Mouse (Mus musculus): ENCODE data around the gene Lefty1. TPM values are rescaled to one million over a fixed set of nuclear protein-coding genes. Genes with fewer than 3 reads are reported as not detected.

The Lefty1 gene
- total and polyA plus RNA-seq, 2 experiments, result 1.4 to 1.8 TPM

GRCm38 (mm10) chr1:180956401-180956800, 21.6 kb downstream of the Lefty1 start:
- no peaks in the 10 kb centered on the region for H3K27me3 ChIP-seq (ENCODE audit: control insufficient read depth, insufficient read depth, low read length)
- no peak overlapping the region for H3K9ac ChIP-seq (ENCODE audit: low read depth, low read length)
- WGBS, result 91% methylated on average over 8 of the region's 8 CpGs
- no peak overlapping the region for H3K4me3 ChIP-seq (ENCODE audit: insufficient read depth, low read depth, low read length)
- H3K36me3 ChIP-seq (ENCODE audit: control insufficient read depth, insufficient read depth, low read length), result no peaks in the 10 kb centered on the region; the same call in 1 of the 2 replicates
- H3K79me2 ChIP-seq (ENCODE audit: control insufficient read depth, insufficient read depth, low read length), result no peaks in the 10 kb centered on the region
- no peak for TF ChIP-seq POLR2A (IDR thresholded peaks at IDR 0.05; ENCODE audit: extremely low read depth, insufficient read depth, low read length)
- H3K4me1 ChIP-seq (ENCODE audit: control insufficient read depth, insufficient read depth, low read length), result peaks cover 11% of the 10 kb centered on the region
- DNase-seq (ENCODE audit: extremely low read depth, low read depth, low spot score), result no peak
- H3K27ac ChIP-seq (replicated peaks; ENCODE audit: insufficient read depth, low read depth, low read length), result no peak overlapping the region

GRCm38 (mm10) chr1:180956973-180957381, 22.2 kb downstream of the Lefty1 start:
- Histone ChIP-seq H3K9ac (ENCODE audit: low read depth, low read length) (no peak overlapping the region), H3K4me3 (ENCODE audit: insufficient read depth, low read depth, low read length) (no peak overlapping the region), H3K27ac (replicated peaks; ENCODE audit: insufficient read depth, low read depth, low read length) (no peak overlapping the region), H3K4me1 (ENCODE audit: control insufficient read depth, insufficient read depth, low read length) (peaks cover 9% of the 10 kb centered on the region), H3K79me2 (ENCODE audit: control insufficient read depth, insufficient read depth, low read length) (no peaks in the 10 kb centered on the region), H3K27me3 (ENCODE audit: control insufficient read depth, insufficient read depth, low read length) (no peaks in the 10 kb centered on the region), H3K36me3 (ENCODE audit: control insufficient read depth, insufficient read depth, low read length) (no peaks in the 10 kb centered on the region; the same call in 1 of the 2 replicates)
- TF ChIP-seq CTCF (IDR thresholded peaks at IDR 0.05; ENCODE audit: low read depth, low read length) (no peak), POLR2A (IDR thresholded peaks at IDR 0.05; ENCODE audit: extremely low read depth, insufficient read depth, low read length) (no peak)
- 72% methylated on average over 8 of the region's 8 CpGs for WGBS
- peak; percentile 53 for DNase-seq (ENCODE audit: extremely low read depth, low read depth, low spot score)

- Histone ChIP-seq H3K4me3 (ENCODE audit: insufficient read depth, low read depth, low read length) (no peak overlapping the region), H3K36me3 (ENCODE audit: control insufficient read depth, insufficient read depth, low read length) (no peaks in the 10 kb centered on the region; the same call in 1 of the 2 replicates), H3K4me1 (ENCODE audit: control insufficient read depth, insufficient read depth, low read length) (0 out of 2 replicates have a peak, but pooled peaks cover 1% of the 10 kb centered on the region), H3K27me3 (ENCODE audit: control insufficient read depth, insufficient read depth, low read length) (no peaks in the 10 kb centered on the region), H3K27ac (replicated peaks; ENCODE audit: insufficient read depth, low read depth, low read length) (no peak overlapping the region), H3K79me2 (ENCODE audit: control insufficient read depth, insufficient read depth, low read length) (no peaks in the 10 kb centered on the region), H3K9ac (ENCODE audit: low read depth, low read length) (no peak overlapping the region)
- TF ChIP-seq POLR2A (IDR thresholded peaks at IDR 0.05; ENCODE audit: extremely low read depth, insufficient read depth, low read length) (no peak), CTCF (IDR thresholded peaks at IDR 0.05; ENCODE audit: low read depth, low read length) (no peak)
- no peak for DNase-seq (ENCODE audit: extremely low read depth, low read depth, low spot score)
- 87% methylated on average over 3 of the region's 3 CpGs for WGBS
Measured at GRCm38 (mm10) chr1:180957989-180958388, 23.2 kb downstream of the Lefty1 start.

GRCm38 (mm10) chr1:180958797-180959196, 24.0 kb downstream of the Lefty1 start:
- Histone ChIP-seq H3K79me2 (ENCODE audit: control insufficient read depth, insufficient read depth, low read length) (no peaks in the 10 kb centered on the region), H3K27me3 (ENCODE audit: control insufficient read depth, insufficient read depth, low read length) (no peaks in the 10 kb centered on the region), H3K9ac (ENCODE audit: low read depth, low read length) (no peak overlapping the region), H3K36me3 (ENCODE audit: control insufficient read depth, insufficient read depth, low read length) (no peaks in the 10 kb centered on the region; the same call in 1 of the 2 replicates), H3K4me3 (ENCODE audit: insufficient read depth, low read depth, low read length) (no peak overlapping the region), H3K4me1 (ENCODE audit: control insufficient read depth, insufficient read depth, low read length) (no peaks in the 10 kb centered on the region), H3K27ac (replicated peaks; ENCODE audit: insufficient read depth, low read depth, low read length) (no peak overlapping the region)
- no peak for TF ChIP-seq POLR2A (IDR thresholded peaks at IDR 0.05; ENCODE audit: extremely low read depth, insufficient read depth, low read length)
- TF ChIP-seq CTCF (IDR thresholded peaks at IDR 0.05; ENCODE audit: low read depth, low read length), result no peak
- 89% methylated on average over 3 of the region's 3 CpGs for WGBS
- no peak for DNase-seq (ENCODE audit: extremely low read depth, low read depth, low spot score)

GRCm38 (mm10) chr1:180965786-180966185, 31.0 kb downstream of the Lefty1 start:
- TF ChIP-seq CTCF (IDR thresholded peaks at IDR 0.05; ENCODE audit: low read depth, low read length) (no peak), POLR2A (IDR thresholded peaks at IDR 0.05; ENCODE audit: extremely low read depth, insufficient read depth, low read length) (no peak)
- Histone ChIP-seq H3K9ac (ENCODE audit: low read depth, low read length) (no peak overlapping the region), H3K27ac (replicated peaks; ENCODE audit: insufficient read depth, low read depth, low read length) (no peak overlapping the region), H3K79me2 (ENCODE audit: control insufficient read depth, insufficient read depth, low read length) (no peaks in the 10 kb centered on the region), H3K4me3 (ENCODE audit: insufficient read depth, low read depth, low read length) (no peak overlapping the region), H3K4me1 (ENCODE audit: control insufficient read depth, insufficient read depth, low read length) (no peaks in the 10 kb centered on the region), H3K36me3 (ENCODE audit: control insufficient read depth, insufficient read depth, low read length) (0 out of 2 replicates have a peak, but pooled peaks cover 2% of the 10 kb centered on the region), H3K27me3 (ENCODE audit: control insufficient read depth, insufficient read depth, low read length) (no peaks in the 10 kb centered on the region)
- WGBS, result 89% methylated on average over 3 of the region's 3 CpGs
- no peak for DNase-seq (ENCODE audit: extremely low read depth, low read depth, low spot score)

GRCm38 (mm10) chr1:180966542-180966941, 31.7 kb downstream of the Lefty1 start:
- DNase-seq (ENCODE audit: extremely low read depth, low read depth, low spot score), result no peak
- WGBS, result 93% methylated on average over 3 of the region's 3 CpGs
- TF ChIP-seq CTCF (IDR thresholded peaks at IDR 0.05; ENCODE audit: low read depth, low read length) (no peak), POLR2A (IDR thresholded peaks at IDR 0.05; ENCODE audit: extremely low read depth, insufficient read depth, low read length) (no peak)
- no peak overlapping the region for H3K27ac ChIP-seq (replicated peaks; ENCODE audit: insufficient read depth, low read depth, low read length)
- no peaks in the 10 kb centered on the region for H3K27me3 ChIP-seq (ENCODE audit: control insufficient read depth, insufficient read depth, low read length)
- H3K79me2 ChIP-seq (ENCODE audit: control insufficient read depth, insufficient read depth, low read length), result no peaks in the 10 kb centered on the region
- H3K36me3 ChIP-seq (ENCODE audit: control insufficient read depth, insufficient read depth, low read length), result 0 out of 2 replicates have a peak, but pooled peaks cover 4% of the 10 kb centered on the region
- H3K4me1 ChIP-seq (ENCODE audit: control insufficient read depth, insufficient read depth, low read length), result no peaks in the 10 kb centered on the region
- H3K9ac ChIP-seq (ENCODE audit: low read depth, low read length), result no peak overlapping the region
- H3K4me3 ChIP-seq (ENCODE audit: insufficient read depth, low read depth, low read length), result no peak overlapping the region
